Mouse (Mus musculus) left cerebral cortex, postnatal 10 days (tissue): Measurements from ENCODE around the gene Cd47. TPM values are rescaled to one million over a fixed set of nuclear protein-coding genes. Genes with fewer than 3 reads are reported as not detected.

Experiments used
- DNase-seq, 2 experiments: peaks; one replicate each; pipeline ENCODE4 v3.0.0; 2021 to 2022; ENCODE audit warnings: low spot score in 2 of 2, mixed read lengths in 1 of 2; ENCODE audit errors: extremely low spot score in 1 of 2
- intact Hi-C: fragments of 180-260 bp; cut with DNase I; formaldehyde crosslinking; loops from one replicate; pipeline ENCODE4 v1.15.1; 2025
- total RNA-seq, 2 experiments: library from RNA; stranded (reverse); gene quantifications; 2 replicates each; pipeline ENCODE4 v1.2.3; 2021

Gene Cd47
- total RNA-seq, 2 experiments from 2014 or later: 294 to 300 TPM

- intact Hi-C loops: loop anchor here (5.0 kb wide), 1 partner anchor 36 kb away; no protein-coding TSS in a partner anchor
- no peak for DNase-seq
Observed at GRCm38 (mm10) chr16:49892945-49893344, 92.6 kb downstream of the Cd47 start.

GRCm38 (mm10) chr16:49894624-49895023, 94.3 kb downstream of the Cd47 start:
- no peak for DNase-seq
- intact Hi-C loops: loop anchor here (5.0 kb wide), 1 partner anchor 37 kb away; no protein-coding TSS in a partner anchor

- intact Hi-C loops: no loop called here
- DNase-seq: no peak
Observed at GRCm38 (mm10) chr16:49896132-49896531, 95.8 kb downstream of the Cd47 start.

DNA sequence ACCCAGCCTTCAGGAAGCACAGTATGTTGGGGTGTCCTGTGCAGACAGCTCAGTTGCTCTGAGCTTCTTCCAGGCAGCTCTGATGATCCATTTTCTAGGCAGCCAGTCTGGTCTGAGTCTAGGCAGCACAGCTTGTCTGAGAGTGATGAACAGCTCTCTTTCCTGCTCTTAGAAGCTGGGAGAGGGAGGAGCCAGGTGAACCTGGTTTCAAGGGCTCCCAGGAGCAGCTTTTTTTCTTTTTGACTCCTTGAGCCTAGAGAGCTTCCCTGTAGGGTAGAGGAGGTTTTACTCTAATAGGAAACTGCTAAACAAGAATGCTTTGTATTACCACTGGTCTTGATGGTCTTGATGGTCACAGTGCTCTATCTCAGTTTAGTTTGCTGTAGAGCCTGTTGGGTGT, 101.1 kb downstream of the Cd47 start:
- no peak for DNase-seq
- intact Hi-C loops: no loop called here

- DNase-seq: no peak
- intact Hi-C loops: no loop called here
Observed at GRCm38 (mm10) chr16:49902083-49902482, 101.8 kb downstream of the Cd47 start.

- no peak for DNase-seq
Observed at GRCm38 (mm10) chr16:49904248-49904930, 104.1 kb downstream of the Cd47 start.

DNA sequence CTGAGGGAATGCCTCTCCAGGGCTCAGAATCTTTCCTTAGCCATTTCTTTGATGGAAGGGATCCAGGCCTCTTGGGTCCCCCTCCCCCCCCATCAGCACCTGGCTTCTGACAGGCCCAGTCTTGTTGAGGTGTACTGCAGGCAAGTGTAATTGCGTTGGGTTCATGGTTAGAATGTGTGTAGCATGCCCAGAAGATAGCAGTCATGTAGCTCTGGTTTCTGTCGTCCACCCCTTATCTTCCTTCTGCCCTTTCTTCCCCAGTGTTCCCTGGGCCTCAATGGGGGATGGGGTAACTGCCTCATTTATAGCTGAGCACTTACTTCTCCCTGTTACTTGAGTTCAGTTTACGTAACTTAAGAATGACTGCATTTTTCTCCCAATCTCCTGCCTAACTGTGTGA, 104.7 kb downstream of the Cd47 start:
- intact Hi-C loops: no loop called here
- no peak for DNase-seq

More at GRCm38 (mm10) chr16:49904248-49904930, 104.1 kb downstream of the Cd47 start:
- intact Hi-C loops: no loop called here

GRCm38 (mm10) chr16:49905601-49906001, 105.3 kb downstream of the Cd47 start:
- intact Hi-C loops: no loop called here
- DNase-seq: no peak

GRCm38 (mm10) chr16:49906066-49906465, 105.7 kb downstream of the Cd47 start:
- intact Hi-C loops: no loop called here
- no peak for DNase-seq

DNA sequence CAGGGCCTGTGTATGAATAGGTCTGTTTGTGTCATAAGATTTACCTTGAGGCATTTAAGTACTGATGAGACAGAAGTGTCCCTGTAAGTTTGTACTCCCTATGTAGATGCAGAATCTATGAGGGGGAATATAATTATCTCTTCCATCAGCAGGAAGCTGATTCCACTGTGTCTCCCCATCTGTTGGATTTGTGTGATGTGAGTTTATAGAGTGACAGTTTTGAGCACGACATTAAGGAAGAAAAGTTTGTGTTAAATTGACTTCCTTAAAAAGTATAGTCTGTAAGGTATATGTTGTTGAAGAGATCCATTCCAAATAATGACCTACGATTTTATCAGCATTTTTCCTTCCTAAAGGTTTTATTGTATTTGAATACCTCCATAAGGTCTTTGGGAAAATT, 106.6 kb downstream of the Cd47 start:
- intact Hi-C loops: no loop called here
- DNase-seq: no peak

- intact Hi-C loops: no loop called here
- DNase-seq: no peak
Observed at GRCm38 (mm10) chr16:49907356-49907755, 107.0 kb downstream of the Cd47 start.

GRCm38 (mm10) chr16:49909536-49909935, 109.2 kb downstream of the Cd47 start:
- intact Hi-C loops: no loop called here
- DNase-seq: no peak

GRCm38 (mm10) chr16:49914094-49914493, 113.8 kb downstream of the Cd47 start:
- intact Hi-C loops: no loop called here
- DNase-seq: no peak

GRCm38 (mm10) chr16:49915532-49916476, 115.5 kb downstream of the Cd47 start:
- intact Hi-C loops: no loop called here
- no peak for DNase-seq

DNA sequence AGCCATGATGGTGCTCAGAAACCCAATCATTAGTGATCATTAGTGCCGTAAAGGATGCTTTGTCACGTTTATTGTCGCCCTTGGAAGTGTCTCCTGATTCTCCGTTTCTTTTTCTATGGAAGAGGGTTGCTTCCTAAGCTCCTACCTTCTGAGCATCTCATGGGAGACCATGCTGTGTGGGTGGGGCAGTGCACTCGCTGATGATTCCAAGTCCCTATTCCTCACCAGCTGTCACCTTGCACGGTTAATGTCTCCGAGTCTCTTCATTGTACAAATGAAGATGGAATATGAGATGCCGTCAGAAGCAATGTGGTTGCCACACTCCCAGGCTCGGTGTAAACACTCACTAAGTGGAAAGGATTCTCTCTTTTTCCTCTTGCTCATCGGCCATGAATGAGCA, 119.9 kb downstream of the Cd47 start:
- intact Hi-C loops: no loop called here
- DNase-seq: no peak

GRCm38 (mm10) chr16:49921677-49922076, 121.3 kb downstream of the Cd47 start:
- DNase-seq: no peak

GRCm38 (mm10) chr16:49922098-49922497, 121.8 kb downstream of the Cd47 start:
- DNase-seq: no peak
- intact Hi-C loops: no loop called here

More at GRCm38 (mm10) chr16:49921677-49922076, 121.3 kb downstream of the Cd47 start:
- intact Hi-C loops: no loop called here

- no peak for DNase-seq
- intact Hi-C loops: no loop called here
Observed at GRCm38 (mm10) chr16:49923720-49924119, 123.4 kb downstream of the Cd47 start.

GRCm38 (mm10) chr16:49924941-49925340, 124.6 kb downstream of the Cd47 start:
- no peak for DNase-seq
- intact Hi-C loops: no loop called here

DNA sequence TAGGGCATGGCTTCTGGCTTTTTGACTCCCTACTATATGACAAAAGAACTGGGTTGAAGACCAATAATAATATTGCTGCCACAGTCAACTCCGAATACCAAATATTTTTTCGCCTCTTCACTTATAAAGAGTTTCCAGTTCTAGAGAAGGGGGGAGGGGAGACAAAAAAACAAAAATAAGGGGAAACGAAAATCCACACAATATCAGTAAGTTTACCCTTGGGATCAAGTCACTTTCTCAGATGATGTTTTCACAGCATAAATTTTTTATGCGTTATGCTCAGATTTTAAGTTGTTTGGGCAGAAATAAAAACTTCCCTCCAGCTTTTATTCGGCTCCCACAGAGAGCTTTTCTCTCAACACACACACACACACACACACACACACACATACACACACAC, 132.9 kb downstream of the Cd47 start:
- no peak for DNase-seq
- intact Hi-C loops: no loop called here
